Mouse (Mus musculus) kidney, postnatal 14 days (tissue): ENCODE data around the gene Fdxr.

Experiments used
- DNase-seq: peaks from one replicate; pipeline ENCODE4 v3.0.0; 2022; ENCODE audit warnings: mixed read lengths

The Fdxr gene

GRCm38 (mm10) chr11:115276780-115277603 lies at the start of gene Fdxr:
TSS of gene Fdxr (minus strand) at chr11:115277050.
- peak; percentile 99 for DNase-seq

GRCm38 (mm10) chr11:115323354-115323753 lies 46.5 kb upstream of the Fdxr start:
- DNase-seq, result no peak

- peak; percentile 64 for DNase-seq
Observed at GRCm38 (mm10) chr11:115321906-115322693, 45.2 kb upstream of the Fdxr start, which contains the start of gene Ush1g. TSS of gene Ush1g (minus strand) at chr11:115322041.

DNA sequence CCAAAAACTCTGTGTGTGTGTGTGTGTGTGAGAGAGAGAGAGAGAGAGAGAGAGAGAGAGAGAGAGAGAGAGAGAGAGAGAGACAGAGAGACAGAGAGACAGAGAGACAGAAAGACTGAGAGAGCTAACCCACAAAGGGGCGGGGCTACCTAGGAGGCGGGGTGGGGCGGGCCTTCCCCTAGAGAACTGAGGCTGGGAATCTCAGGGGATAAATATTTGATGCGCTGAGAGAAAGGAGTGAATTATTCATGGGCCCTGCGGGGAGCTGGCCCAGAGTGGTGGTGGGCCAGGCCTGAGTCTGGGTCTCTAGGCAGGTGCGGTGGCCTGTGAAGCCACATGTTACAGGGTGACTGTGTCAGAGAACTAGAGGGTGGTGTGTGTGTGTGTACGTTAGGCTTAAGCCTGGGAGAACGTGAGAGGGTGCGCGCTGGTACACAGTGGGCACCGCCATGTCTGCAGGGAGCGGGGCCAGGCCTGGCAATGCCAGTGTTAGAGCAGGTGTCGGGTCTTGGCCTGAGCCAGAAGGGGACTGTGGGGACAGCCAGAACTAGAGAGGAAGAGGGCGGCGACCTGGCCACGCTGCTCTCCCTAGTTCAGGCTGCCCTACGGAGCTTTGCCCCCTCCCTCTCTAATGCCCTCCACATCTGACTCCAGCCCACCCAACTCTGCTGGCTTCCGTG lies 43.0 kb upstream of the Fdxr start:
- DNase-seq, result no peak

- no peak for DNase-seq
Observed at GRCm38 (mm10) chr11:115318245-115319027, 41.6 kb upstream of the Fdxr start.

GRCm38 (mm10) chr11:115317204-115317603 lies 40.4 kb upstream of the Fdxr start:
- no peak for DNase-seq

DNA sequence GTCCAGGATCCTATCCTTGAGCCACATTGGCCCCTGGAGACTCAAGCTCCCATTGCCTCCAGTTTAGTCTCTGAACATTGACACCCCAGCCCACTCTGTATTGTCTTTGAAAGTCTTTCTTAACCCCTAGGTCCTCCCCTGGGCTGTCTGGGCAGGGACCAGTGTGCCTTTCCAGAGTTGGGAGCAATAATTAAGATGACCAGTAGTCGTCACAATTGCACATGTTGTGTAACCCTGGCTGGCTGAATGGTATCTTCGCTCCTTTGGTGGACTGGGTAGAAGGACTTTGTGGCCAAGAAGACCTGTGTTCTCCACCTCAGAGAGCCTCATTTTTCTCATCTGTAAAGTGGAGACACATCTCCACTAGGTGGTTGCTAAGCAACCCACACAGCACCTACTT lies 37.4 kb upstream of the Fdxr start:
- DNase-seq, result no peak

- DNase-seq, result no peak
Observed at GRCm38 (mm10) chr11:115308781-115309180, 31.9 kb upstream of the Fdxr start.

DNA sequence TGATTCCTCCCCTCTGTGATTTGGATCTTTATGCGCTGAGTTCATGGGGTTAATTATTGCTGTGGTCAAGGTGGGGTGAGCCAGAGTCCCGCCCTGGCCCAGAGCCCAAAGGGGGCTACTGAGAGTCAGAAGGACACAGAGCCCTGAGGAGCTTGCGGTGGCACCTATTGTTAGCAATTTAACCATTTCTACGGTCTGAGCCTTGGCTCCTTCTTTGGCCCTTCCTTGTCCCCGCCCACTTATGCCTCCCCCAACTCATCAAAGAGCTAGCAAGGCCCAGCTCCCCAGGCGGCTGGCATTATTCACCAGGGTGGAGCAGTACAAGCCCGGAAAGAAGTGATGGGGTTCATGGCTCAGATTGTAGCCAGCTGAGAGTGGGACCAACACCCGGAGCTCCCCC lies 30.0 kb upstream of the Fdxr start, which contains the start of gene Otop2:
Otop2 (plus strand) TSS at position 301 of the 400 bp plus-strand sequence.
- DNase-seq, result no peak

DNA sequence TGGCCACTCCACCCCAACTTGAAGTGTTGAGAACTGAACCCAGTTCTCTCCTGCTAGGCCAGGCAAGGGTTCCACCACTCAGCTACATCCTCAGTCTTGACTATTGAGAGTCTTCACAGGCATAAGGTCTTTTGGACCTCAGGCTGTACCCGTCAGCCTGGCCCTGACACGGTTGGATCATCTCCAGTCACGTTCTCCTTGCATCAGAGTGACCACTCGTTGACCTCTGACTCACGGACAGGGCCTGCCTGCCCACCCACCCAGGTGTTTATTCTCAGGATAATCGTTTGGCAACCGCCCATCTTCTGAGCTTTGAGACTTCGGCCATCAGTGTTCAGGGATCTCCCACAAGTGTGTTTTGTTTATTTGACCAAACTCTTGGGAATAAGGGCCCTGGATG lies 26.3 kb upstream of the Fdxr start:
- DNase-seq, result no peak

DNA sequence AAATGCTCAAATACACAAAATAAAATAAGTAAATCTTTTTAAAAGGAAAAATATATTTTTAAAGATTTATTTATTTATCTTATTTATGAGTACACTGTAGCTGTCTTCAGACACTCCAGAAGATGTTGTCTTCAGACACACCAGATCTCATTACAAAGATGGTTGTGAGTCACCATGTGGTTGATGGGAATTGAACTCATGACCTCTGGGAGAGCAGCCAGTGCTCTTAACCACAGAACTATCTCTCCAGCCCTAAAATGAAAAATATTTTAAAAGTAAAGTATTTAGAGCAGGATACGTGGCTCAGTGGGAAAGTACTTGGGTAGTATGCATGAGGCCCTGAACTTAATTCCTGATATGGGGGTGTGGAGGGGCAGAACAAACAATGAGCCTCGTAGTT lies 24.5 kb upstream of the Fdxr start:
- DNase-seq, result no peak

DNA sequence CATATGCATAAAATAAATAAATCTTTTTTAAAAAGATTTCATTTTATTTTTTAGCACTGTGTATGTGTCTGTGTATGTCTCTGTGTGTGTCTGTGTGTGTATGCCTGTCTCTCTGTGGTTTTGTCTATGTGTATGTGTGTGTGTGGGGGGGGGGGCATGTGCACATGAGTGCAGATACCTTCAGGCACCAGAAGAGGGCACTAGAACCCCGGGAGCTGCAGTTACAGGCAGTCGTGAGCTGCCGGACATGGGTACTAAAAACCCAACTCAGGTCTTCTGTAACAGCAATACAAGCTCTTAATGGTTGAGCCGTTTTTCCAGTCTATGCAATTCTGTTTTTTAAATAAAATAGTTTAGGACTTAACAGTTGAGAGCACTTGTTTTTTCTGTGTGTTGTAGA lies 23.9 kb upstream of the Fdxr start:
- no peak for DNase-seq

DNA sequence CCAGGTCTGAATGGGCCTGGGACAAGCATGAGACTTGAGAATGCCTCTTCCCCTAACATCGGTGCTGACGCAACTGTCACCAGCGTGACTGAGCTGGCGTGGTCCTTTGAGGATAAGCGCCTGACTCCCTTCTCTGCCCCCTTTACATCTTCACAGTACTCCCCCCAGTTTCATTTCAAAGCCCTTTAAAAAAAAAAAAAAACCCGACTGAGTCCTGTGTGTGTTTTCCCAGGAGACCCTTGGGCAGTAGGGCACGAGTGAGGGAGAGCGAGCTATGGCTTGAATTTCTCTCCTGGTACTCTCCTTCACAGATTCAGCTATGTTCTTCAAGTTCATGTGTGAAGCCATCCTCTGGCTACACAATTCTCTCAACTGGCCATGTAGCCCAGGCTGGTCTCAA lies 21.3 kb upstream of the Fdxr start:
- no peak for DNase-seq

- DNase-seq, result peak; percentile 72
Observed at GRCm38 (mm10) chr11:115297214-115297826, 20.5 kb upstream of the Fdxr start, which contains the start of gene Fads6. TSS of gene Fads6 (minus strand) at chr11:115297663.

DNA sequence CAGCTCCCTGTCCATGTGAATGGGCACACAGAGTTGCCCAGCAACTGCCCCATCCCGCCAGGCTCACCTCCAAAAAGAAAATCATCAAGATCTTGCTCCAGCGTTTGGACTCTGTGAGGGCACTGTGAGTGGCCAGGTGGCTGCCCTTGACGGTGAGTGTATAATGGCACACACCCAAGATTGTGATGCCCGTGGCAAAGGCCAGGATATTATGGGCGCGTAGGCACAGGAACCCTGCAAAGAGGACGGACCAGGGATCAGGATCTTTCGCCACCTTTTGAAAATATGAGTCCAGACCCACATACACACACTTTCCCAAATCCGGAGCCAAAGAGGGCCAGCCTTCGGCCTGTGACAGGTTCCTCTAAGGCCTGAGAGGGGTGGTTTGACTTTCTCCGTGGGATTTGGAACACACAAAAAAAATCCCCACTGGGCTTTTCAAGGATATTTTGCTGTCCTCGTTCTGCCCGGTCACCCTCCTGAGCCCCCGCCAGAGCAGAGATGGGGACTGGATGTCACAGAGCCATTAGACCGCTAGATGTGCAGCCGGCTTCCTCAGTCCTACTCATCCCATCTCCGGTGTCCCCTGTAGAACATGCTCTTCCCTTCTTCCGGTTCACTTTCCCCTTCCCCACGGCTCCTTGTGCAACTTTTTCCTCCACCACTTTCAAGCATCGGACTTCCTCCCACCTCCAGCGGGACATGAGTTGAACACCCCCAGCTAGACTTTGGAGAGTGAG lies 19.8 kb upstream of the Fdxr start:
- no peak for DNase-seq

GRCm38 (mm10) chr11:115295939-115296338 lies 19.1 kb upstream of the Fdxr start:
- DNase-seq, result no peak

DNA sequence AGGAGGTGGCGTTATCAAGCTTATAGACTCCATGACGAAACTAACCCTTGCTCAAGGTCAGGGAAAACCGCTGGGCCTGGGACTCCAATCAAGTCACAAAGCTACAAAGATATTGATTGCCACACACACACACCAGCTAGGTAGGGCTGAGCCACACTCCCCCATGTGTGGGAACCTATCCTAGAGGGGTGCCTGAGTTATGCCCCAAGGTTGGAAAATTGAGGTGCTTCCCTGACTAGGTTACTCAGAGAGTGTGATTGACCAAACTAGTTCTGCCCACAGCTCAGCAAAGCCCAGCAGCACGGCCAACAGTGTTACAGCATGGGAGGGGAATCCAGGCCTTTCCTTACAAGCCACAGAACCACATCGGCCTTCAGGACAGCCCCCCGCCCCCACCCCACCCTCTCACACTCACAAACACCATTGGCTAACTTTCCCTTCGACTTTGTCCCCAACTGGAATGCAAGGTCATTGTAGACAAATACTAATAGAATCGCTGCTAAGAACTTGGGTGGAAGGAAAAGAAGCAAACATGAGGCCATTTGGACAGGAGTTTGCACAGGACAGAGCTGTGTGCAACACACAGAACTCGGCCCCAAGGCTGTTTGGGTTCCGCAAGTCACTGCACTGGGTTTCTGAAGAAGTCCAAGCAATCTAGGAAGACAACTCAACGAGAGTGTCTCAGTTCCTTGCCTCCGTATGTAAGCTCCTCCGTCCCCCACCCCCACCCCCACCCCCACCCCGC lies 16.0 kb upstream of the Fdxr start:
- DNase-seq, result peak; percentile 65

DNA sequence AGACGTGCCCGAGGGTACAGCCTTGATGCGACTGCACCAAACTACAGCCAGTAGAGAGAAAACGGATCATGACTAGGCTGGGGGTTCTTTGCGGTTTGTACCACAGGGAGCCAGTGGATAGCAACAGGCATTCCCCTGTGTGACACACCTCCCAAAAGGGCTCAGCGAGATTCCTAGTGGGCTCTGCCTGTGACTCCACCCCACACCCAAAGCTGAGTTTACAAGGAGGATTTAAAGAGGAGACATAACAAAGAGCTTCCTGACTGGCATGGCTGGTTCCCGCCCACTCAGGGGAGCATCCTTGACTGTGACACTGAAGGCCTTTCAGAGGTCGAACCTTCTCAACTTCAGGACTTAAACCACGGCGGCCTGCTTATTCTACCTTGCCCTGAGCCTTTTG lies 14.7 kb upstream of the Fdxr start:
- no peak for DNase-seq

DNA sequence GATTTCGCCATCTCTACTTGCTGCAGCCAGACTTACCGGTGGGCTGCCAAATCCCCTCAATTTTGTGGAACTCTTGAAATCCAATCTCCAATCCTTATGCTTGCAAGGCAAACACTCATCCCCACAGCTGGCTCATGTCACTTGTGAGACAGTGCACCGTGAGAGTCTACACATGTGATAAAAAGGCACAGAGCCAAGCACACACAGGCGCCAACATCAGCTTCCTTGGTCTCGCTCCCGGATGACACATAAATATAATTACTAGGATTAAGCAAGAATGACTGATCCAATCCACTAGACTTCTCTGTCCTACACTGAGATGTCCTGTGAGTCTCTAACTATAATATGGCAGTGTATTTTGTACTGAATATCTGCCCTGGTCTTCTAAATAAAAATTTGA lies 14.1 kb upstream of the Fdxr start:
- DNase-seq, result peak; percentile 87

DNA sequence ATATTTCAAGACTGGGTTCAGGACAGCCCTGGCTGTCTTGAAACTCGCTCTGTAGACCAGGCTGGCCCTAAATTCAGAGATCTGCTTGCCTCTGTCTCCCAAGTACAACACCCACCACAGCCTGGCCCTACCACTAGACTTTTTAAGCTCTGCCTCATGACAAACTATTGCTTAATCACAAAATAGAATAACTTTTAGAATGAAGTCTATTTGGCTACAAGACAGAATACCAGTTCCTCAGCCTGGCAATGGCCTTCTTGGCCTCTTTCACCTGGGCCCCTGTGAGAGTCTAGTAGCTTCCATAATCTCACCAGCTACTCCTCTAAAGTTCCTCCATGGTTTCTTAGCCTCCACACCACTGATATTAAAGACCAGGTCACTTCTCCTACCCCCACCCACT lies 13.5 kb upstream of the Fdxr start:
- DNase-seq, result no peak

DNA sequence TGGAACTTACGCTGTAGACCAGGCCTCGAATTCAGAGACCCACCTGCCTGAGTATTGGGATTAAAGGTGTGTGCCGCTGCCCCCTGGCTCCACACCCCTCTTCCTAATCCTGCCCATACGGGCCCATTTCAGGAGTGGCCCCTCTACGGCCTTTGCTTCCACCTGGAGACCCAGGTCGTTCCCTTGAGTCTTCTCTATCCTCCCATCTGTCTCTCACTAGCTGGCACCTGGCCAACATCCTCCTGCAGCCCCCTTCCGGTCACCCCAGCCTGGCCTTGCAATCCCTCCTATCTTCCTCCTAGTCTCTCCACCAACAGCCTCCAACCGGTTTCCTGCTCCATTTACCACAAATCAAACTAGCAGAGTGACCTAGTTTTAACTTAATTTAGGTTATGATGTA lies 13.0 kb upstream of the Fdxr start:
- peak; percentile 52 for DNase-seq
